Mouse (Mus musculus) right cerebral cortex, postnatal 36 days (tissue): Measurements from ENCODE around the gene Ppm1l.

Experiments used
- DNase-seq, 2 experiments: peaks; one replicate each; pipeline ENCODE4 v3.0.0; 2022; ENCODE audit warnings: low spot score in 2 of 2, mixed read lengths in 1 of 2

The Ppm1l gene

DNA sequence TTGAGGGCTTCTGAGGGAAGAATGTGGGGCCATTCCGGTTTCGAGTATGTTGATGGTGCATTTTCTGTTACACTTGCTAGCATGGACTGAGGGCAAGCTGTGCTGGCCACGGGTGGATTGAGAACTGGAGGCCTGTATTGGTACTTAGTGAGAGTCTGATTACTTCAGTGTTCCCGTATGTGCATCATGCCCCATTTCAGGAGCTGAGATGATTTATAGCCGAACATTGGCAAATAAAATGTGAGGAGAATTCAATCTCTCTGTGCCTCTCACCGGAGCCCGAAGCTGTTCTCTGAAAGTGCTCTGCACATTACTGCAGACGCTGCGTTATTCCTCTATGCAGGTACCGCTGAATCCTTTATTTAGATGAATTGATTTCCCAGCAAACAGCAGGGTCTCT, 116.9 kb downstream of the Ppm1l start:
- DNase-seq: no peak

GRCm38 (mm10) chr3:69438773-69439514, 122.3 kb downstream of the Ppm1l start:
- DNase-seq: peak; percentile 36 to 39

GRCm38 (mm10) chr3:69440761-69441160, 124.1 kb downstream of the Ppm1l start:
- DNase-seq: no peak

DNA sequence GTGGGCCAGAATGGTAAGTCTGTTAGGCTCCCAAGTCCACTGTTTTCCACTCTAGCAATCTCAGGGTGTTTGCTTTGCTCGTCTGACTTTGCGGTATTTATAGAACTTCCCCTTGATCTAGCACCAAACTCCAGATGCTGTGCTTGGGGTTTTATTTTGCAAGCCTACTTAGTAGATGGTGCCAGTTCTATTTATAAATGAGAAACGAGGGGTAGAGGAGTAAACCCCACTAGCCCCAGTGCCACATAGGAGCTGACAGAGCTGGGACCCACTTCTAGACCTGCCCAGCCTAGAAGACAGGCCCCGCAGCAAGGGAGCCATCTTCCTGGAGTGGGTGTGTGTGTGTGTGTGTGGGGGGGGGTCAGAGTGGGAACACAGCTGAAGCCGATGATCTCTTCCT, 130.3 kb downstream of the Ppm1l start:
- no peak for DNase-seq

DNA sequence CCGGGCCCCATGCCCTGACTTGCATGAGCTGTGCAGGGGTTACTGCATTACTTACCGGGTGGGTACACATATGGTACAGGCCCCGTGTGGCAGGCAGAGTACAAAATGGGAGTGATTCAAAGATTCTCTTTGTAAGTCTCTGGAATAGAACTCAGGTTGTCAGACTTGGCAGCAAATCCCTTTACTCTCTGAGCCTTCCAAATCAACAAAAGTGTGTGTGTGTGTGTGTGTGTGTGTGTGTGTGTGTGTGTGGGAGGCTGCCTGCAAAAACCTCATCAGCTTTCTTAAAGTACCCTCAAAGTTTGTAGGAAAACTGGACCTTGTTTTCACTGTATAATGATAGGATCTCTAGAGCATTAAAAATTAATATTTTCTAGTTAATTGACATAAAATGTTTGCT, 132.4 kb downstream of the Ppm1l start:
- no peak for DNase-seq

DNA sequence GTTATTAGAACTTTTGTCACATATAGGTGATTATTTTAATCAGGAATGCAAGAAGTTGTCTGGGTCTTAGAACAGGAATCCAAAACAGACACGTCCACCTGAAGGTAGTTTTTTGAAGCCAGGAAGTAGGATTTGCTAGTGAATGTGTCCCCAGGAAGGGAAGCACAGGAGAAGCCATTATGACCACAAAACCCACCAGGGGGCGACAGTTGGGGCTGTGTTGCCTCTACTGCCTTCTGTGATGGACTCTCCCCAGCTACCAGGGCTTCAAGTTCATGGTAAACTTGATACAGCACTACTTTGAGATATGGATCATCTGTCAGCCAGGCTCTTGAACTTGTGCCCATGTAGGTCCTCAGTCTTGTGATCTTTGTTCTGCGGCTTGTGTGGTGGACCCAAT, 137.7 kb downstream of the Ppm1l start:
- DNase-seq: no peak

GRCm38 (mm10) chr3:69456071-69456470, 139.4 kb downstream of the Ppm1l start:
- no peak for DNase-seq

GRCm38 (mm10) chr3:69458756-69459155, 142.1 kb downstream of the Ppm1l start:
- DNase-seq: no peak

DNA sequence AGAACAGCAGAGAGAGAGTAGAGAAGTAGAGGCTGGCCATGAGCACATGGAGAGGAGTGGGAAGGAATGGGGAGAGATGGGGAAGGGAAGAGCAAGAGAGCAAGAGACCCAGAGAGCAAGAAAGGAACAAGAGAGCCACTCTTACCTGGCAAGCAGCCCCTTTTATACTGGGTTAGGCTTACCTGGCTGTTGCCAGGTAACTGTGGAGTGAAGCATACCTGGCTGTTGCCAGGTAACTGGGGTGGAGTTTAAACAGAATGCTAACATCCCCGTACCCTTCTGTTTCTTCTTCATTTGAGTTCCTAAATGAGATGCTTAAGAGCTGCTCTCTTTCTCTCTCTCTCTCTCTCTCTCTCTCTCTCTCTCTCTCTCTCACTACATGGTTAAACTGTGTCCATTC, 145.3 kb downstream of the Ppm1l start:
- no peak for DNase-seq

DNA sequence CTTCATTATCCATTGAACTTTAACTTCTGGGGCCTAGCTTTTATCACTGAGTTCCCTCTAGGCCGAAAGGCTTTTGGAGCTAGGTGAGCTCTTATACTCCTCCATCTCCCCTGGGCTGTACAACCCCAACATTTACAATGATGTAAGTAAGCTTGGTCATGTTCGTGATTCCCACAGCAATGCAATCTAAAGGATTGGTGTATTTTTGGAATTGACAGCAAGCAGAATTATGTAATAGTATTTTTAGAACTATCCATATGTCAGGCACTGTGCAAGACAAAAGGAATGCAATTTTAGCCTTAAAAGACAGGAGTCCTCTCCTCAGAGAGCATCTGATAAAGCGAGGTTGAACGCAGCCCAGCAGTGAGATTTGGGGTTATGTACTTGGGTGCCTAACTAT, 149.1 kb downstream of the Ppm1l start:
- DNase-seq: no peak

DNA sequence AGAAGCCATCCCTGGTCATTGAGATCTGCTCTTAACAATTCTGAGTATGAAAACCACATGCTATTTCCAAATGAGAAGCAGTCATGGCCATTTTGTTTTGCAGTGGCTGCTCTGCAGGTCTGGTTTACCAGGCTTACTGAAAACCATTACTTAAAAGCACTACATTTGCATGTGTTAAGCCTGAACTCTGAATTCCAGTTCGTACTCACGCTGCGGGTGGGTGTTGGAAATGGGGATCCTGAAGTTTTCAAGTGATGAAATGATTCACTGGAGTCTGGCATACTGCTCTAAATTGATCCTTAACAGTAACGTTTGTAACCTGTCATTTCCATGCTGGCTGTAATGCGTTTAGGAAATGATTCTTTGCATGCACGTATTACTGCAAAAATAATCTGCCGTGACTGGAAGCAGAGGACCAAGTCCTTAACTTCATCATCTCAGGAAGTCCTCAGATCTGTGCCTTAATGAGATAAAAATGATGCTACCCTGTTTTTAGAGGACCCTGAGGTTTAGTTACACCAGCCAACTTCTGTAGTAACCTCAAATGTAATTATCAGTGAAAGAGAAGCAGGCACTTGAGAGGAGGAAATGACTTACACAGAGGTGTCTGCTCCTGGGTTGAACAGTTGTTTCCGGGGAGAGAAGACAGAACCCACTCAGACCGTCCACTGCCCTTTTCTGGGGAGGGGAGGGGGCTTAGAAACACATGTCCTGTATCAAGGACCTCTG, 151.8 kb downstream of the Ppm1l start:
- DNase-seq: no peak

DNA sequence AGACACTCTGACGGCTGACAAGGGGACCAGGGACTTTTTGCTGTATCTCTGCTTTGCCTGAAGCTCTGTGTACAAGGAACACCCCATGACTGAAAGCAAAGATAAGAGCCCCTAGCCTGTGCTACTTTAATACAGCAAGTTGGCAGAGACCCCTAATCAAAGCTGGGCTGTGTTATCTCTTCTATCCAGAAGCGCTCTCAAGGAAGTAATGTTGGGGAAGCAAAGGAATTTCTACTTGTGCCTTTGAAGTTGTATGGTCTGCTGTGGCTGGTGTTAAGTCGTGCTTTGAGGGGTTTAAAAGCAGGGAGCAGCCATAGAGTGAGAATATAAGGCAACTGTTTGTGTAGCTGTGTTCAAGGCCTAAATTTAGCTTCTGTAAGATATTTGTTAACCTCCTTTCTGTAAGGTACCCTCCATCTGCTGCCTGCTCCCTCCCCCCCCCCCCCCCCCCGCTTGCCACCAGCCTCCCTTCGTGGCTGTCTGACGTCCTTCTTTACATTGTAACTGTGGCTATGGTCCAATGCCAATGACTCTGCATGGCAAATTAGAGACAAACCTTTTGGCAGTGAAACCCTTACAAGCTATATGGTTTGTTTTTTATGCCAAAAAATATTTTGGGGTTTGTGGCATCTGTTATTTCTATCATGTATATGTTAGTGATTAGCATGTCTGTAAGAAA, 152.9 kb downstream of the Ppm1l start:
- DNase-seq: no peak

GRCm38 (mm10) chr3:69470142-69470796, 153.6 kb downstream of the Ppm1l start:
- no peak for DNase-seq

GRCm38 (mm10) chr3:69475850-69476450, 159.3 kb downstream of the Ppm1l start:
- no peak for DNase-seq

GRCm38 (mm10) chr3:69479937-69480336, 163.3 kb downstream of the Ppm1l start:
- no peak for DNase-seq

DNA sequence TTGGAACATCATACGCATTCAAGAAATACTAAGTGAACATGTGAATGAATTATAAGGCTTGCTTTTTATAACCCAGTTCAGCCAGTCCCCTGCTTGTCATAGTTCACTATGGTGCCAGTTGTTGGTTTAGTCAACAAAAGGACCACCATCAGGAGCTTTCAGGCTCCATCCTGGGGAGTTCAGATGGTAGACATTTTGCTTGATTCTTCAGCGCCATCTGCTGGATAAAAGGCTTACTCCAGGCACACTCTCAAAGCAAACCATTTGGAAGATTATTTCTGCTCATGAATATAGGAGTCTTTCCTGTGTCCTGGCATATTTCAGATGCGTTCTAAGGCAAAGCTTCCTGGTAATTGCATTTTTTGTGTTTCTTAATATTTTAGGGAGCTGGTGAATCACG, 165.2 kb downstream of the Ppm1l start:
- DNase-seq: peak; percentile 59 to 69

- no peak for DNase-seq
Measured at GRCm38 (mm10) chr3:69484006-69484574, 167.4 kb downstream of the Ppm1l start.

- no peak for DNase-seq
Measured at GRCm38 (mm10) chr3:69484582-69484981, 167.9 kb downstream of the Ppm1l start.

DNA sequence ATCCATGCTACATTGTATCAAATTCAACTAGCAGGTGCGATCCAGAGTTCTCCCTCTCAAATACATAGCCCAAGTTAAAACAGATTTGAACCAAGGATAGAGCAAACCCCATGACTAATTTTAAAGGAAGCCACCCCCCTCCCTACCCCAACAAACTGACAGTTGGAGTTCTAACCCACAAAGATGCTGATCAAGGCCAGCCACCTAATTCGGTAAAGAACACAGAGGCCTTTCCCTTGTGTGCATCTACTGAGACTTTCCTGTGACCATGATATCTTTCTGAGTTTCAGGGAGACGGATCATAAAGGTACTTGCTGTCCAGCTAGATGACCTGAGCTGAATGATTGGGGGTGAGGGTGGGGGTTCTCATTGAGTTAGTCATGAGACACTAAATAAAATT, 168.7 kb downstream of the Ppm1l start:
- DNase-seq: no peak

DNA sequence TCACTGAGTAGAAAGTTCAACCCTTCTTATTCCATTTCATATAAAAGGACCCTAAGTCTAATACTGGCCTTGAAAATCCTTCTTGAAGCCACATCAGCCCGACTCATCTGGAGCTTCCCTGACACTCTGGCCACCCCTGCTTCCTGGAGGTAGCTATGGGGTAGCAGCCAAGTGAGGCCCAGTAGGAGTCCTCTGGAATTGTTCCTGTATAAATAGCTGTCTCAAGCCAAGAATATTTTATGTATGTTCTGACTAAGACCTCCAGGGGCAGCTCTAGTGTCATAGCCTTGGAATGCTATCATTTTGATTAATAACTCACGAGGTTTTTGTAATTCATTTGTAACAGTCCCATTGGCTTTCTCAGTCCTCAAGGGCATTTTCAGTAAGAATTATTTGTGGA, 169.1 kb downstream of the Ppm1l start:
- no peak for DNase-seq

GRCm38 (mm10) chr3:69487471-69487870, 170.8 kb downstream of the Ppm1l start:
- DNase-seq: no peak

DNA sequence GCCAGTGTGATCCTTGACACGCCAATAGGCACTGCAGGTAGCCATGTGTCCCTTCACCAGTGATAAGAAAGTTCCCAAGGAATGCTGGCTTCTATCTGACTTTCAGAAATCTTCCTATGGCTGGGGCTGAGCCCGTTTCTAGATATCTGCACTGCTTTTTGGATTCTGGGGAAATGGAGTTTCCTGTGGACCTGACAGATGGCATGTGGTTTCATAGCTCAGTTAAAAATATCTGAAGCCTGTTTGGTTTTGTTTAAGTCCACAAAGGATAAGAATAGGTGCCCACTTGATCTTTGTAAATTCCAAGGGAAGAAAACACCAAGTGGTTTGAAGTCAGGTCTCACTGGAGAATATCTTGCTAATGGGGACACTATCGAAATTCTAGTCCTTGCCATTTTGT, 173.0 kb downstream of the Ppm1l start:
- no peak for DNase-seq
